Mouse (Mus musculus) stomach, postnatal 0 days (tissue): Measurements from ENCODE around the gene 1700023F06Rik.

Experiments
- CTCF ChIP-seq: IDR thresholded peaks from 2 replicates; pipeline ENCODE4 v1.5.1; 2016; ENCODE audit warnings: antibody characterized with exemption, low read depth, mild to moderate bottlenecking, moderate library complexity
- EP300 ChIP-seq: optimal IDR thresholded peaks from 2 replicates; pipeline ENCODE3; 2016; ENCODE audit warnings: antibody characterized with exemption

- TF ChIP-seq CTCF (no peak), EP300 (no peak)
Observed at GRCm38 (mm10) chr11:103193825-103194168, 14.6 kb downstream of the 1700023F06Rik start.
